Mouse (Mus musculus) forebrain, embryonic 14.5 days (tissue): Measurements from ENCODE around the gene Il1rn. TPM values are rescaled to one million over a fixed set of nuclear protein-coding genes. Genes with fewer than 3 reads are reported as not detected.

Experiments used
- ATAC-seq: fragments of 200-750 bp; cut with Nextera tagmentation; 2 replicates; pipeline ENCODE4 v1.8.0; 2017; ENCODE audit warnings: mild to moderate bottlenecking, moderate library complexity
- DNase-seq: peaks from one replicate; pipeline ENCODE4 v3.0.0-alpha.2; 2015; ENCODE audit warnings: low spot score
- H3K27ac ChIP-seq: fragments of 300-500 bp; sonication (generic); 2 replicates; pipeline ENCODE4 v1.5.1; 2014; ENCODE audit warnings: low read depth, mild to moderate bottlenecking, control low read depth, low read length, moderate library complexity
- H3K27me3 ChIP-seq: fragments of 300-500 bp; sonication (generic); replicated peaks from 2 replicates; pipeline ENCODE4 v1.6.1; 2014; ENCODE audit warnings: low read length, control low read depth, mixed read lengths; ENCODE audit not compliant: control insufficient read depth, insufficient read depth
- H3K36me3 ChIP-seq: fragments of 300-500 bp; sonication (generic); 2 replicates; pipeline ENCODE4 v1.6.1; 2014; ENCODE audit warnings: low read length, control low read depth; ENCODE audit not compliant: control insufficient read depth, insufficient read depth
- H3K4me1 ChIP-seq: fragments of 300-500 bp; sonication (generic); 2 replicates; pipeline ENCODE4 v1.6.1; 2014; ENCODE audit warnings: antibody characterized with exemption, low read length, control low read depth; ENCODE audit not compliant: control insufficient read depth, insufficient read depth
- H3K4me2 ChIP-seq: fragments of 300-500 bp; sonication (generic); 2 replicates; pipeline ENCODE4 v1.6.1; 2014; ENCODE audit warnings: mild to moderate bottlenecking, control low read depth, low read length
- H3K4me3 ChIP-seq: fragments of 300-500 bp; sonication (generic); 2 replicates; pipeline ENCODE4 v1.5.1; 2014; ENCODE audit warnings: low read depth, low read length, control low read depth
- H3K9ac ChIP-seq: fragments of 300-500 bp; sonication (generic); 2 replicates; pipeline ENCODE4 v1.6.1; 2014; ENCODE audit warnings: mild to moderate bottlenecking, low read length, control low read depth, moderate library complexity
- H3K9me3 ChIP-seq: fragments of 300-500 bp; sonication (generic); replicated peaks from 2 replicates; pipeline ENCODE4 v1.6.1; 2016; ENCODE audit warnings: low read length, control low read depth, mixed read lengths; ENCODE audit not compliant: control insufficient read depth
- WGBS: fragments of 180-500 bp; shearing (Covaris S2); extraction: QIAGEN DNeasy Blood & Tissue Kit; methylation state at CpG from one replicate; pipeline ENCODE4 v1.1.7; 2014; 5-methylcytosine and 5-hydroxymethylcytosine counted together
- polyA plus RNA-seq: library from polyadenylated mRNA; unstranded; fragments of >200 nt; fragmentation: Nextera tagmentation; extraction: Ambion mirVana; gene quantifications from 2 replicates; pipeline ENCODE4 v1.2.1, GENCODE M21; 2014

The Il1rn gene
- 0.09 TPM in 1 of 2 replicates, not detected in the other for polyA plus RNA-seq

- ATAC-seq, result no peak
- Histone ChIP-seq H3K9ac (no peak within 1 kb of the TSS), H3K27ac (no peak within 1 kb of the TSS), H3K4me2 (no peak within 1 kb of the TSS), H3K36me3 (no peaks in the 10 kb centered on the region), H3K9me3 (no peaks in the 10 kb centered on the region), H3K4me1 (no peaks in the 10 kb centered on the region), H3K27me3 (no peaks in the 10 kb centered on the region), H3K4me3 (no peak within 1 kb of the TSS)
- no peak for DNase-seq
- 90% methylated on average over 2 of the region's 2 CpGs for WGBS
Observed at GRCm38 (mm10) chr2:24336545-24336944, at the start of gene Il1rn. Il1rn (plus strand) TSS chr2:24336853.

DNA sequence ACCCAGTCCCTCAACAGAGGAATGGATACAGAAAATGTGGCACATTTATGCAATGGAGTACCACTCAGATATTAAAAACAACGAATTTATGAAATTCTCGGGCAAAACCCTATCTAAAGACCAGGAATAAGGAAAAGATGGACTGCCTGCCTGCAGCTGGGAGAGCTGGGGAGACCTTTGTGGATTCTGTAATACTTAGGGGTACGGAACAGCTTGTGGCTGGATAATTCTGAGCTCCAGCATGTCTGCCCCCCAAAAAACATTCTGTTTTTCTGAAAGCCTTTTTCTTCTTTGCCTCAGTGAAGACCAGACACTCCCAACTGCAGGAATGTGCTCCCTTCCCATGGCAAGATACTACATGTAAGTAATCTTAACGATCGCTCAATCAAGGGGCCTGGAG lies 45.8 kb upstream of the Il1rn start, which contains the start of gene Il1f10:
TSS of gene Il1f10 (plus strand) at position 301 of the 400 bp plus-strand sequence.
- DNase-seq, result no peak
- H3K27ac ChIP-seq, result no peak within 1 kb of the TSS
- H3K4me1 ChIP-seq, result no peaks in the 10 kb centered on the region
- no peaks in the 10 kb centered on the region for H3K9me3 ChIP-seq
- no peaks in the 10 kb centered on the region for H3K36me3 ChIP-seq
- no peak within 1 kb of the TSS for H3K4me3 ChIP-seq
- H3K4me2 ChIP-seq, result no peak within 1 kb of the TSS
- H3K9ac ChIP-seq, result no peak within 1 kb of the TSS
- 84% methylated on average over 5 of the region's 5 CpGs for WGBS
- no peak for ATAC-seq
- no peaks in the 10 kb centered on the region for H3K27me3 ChIP-seq

- Histone ChIP-seq H3K4me2 (no peak overlapping the region), H3K27me3 (no peaks in the 10 kb centered on the region), H3K27ac (no peak overlapping the region), H3K9ac (no peak overlapping the region), H3K9me3 (no peaks in the 10 kb centered on the region), H3K4me1 (no peaks in the 10 kb centered on the region), H3K36me3 (no peaks in the 10 kb centered on the region), H3K4me3 (no peak overlapping the region)
- no peak for DNase-seq
- WGBS, result 50% methylated on average over 1 of the region's 1 CpGs
- ATAC-seq, result no peak
Observed at GRCm38 (mm10) chr2:24294616-24295015, 42.0 kb upstream of the Il1rn start.

DNA sequence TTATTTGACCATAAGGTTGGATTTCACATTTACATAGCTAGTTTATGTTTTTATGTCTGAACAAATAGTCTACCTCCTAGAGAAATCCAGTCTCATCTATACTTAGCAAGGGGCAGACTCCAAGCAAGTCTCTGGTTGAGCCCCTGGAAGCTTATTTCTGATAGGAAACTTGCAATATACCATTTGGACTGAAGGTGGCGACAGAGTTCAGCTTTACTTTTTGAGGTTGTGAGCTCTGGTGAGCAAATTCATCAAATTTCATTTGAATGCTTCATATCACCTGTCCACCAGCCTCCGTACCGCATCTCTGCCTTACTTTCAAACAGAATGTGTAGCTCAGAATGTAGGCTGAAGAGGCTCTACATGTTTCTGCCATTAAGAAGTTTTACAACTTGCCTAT lies 39.8 kb upstream of the Il1rn start:
- Histone ChIP-seq H3K27ac (no peak overlapping the region), H3K4me2 (no peak overlapping the region), H3K9ac (no peak overlapping the region), H3K4me3 (no peak overlapping the region), H3K4me1 (no peaks in the 10 kb centered on the region), H3K36me3 (no peaks in the 10 kb centered on the region), H3K9me3 (no peaks in the 10 kb centered on the region), H3K27me3 (no peaks in the 10 kb centered on the region)
- WGBS, result 9% methylated on average over 3 of the region's 3 CpGs
- ATAC-seq, result no peak
- DNase-seq, result peak; percentile 82

DNA sequence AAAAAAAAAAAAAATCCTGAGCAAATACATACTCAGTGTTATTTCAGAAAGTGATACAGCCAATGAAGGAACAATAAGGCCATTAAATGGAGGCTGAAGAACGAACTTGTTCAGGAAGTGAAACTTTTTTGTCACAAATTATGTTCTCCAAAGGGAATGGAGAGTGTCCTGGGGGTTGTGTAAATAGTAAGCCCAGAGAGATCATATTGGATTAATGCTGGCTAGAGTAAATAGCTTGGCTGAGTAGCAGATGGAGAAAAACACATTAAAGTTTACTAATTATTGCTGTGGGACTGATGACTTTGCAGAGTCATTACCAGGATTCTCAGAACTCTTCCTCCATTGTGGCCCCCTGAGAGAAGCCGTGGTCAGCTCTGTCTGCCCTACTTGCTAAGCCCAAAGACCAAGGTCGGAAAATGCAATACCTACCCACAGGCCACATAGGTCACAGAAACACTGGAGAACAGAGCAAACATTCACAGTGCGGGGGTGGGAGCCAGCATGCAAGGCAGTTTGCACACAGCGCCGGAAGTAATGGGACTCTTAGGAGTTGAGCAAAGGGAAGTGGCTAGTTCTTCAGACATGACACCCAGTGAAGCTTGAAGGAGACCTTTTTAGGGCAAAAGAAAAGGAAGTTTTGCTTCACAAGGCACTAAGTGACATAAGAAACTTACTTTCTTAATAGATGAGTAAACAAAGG lies 25.2 kb upstream of the Il1rn start:
- no peaks in the 10 kb centered on the region for H3K27me3 ChIP-seq
- H3K4me3 ChIP-seq, result no peak overlapping the region
- WGBS, result 88% methylated on average over 6 of the region's 6 CpGs

DNA sequence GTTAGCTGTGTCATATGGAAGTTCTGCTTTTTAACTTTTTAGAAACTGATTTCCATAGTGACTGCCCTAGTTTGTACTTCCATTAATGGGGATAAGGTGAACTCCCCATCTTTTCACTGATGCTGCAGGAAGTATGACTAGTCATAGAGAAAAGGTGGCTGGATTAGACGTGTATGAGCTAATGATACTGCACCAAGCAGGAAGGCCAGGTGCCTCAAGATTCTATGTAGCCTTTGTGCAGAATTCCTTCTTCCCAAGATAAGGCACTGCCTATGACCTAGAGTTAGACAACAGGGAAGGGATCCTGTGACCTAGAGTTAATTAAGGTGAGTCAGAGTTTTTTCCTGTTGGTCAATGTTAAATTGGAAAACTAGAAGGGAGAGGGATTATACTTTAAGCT lies 19.7 kb upstream of the Il1rn start:
- WGBS, result 88% methylated on average over 1 of the region's 1 CpGs
- ATAC-seq, result no peak
- Histone ChIP-seq H3K4me1 (no peaks in the 10 kb centered on the region), H3K4me3 (no peak overlapping the region), H3K9ac (no peak overlapping the region), H3K4me2 (no peak overlapping the region), H3K36me3 (no peaks in the 10 kb centered on the region), H3K27me3 (no peaks in the 10 kb centered on the region), H3K27ac (no peak overlapping the region), H3K9me3 (no peaks in the 10 kb centered on the region)
- DNase-seq, result no peak

More for the DNA sequence above, 25.2 kb upstream of the Il1rn start:
- DNase-seq (no peak), ATAC-seq (no peak)
- H3K36me3 ChIP-seq, result no peaks in the 10 kb centered on the region
- no peak overlapping the region for H3K4me2 ChIP-seq
- H3K4me1 ChIP-seq, result no peaks in the 10 kb centered on the region
- no peak overlapping the region for H3K27ac ChIP-seq
- H3K9me3 ChIP-seq, result no peaks in the 10 kb centered on the region
- no peak overlapping the region for H3K9ac ChIP-seq

GRCm38 (mm10) chr2:24317919-24318598 lies 18.6 kb upstream of the Il1rn start:
- Histone ChIP-seq H3K27me3 (no peaks in the 10 kb centered on the region), H3K36me3 (no peaks in the 10 kb centered on the region), H3K9ac (no peak overlapping the region), H3K27ac (no peak overlapping the region), H3K4me1 (no peaks in the 10 kb centered on the region), H3K4me3 (no peak overlapping the region), H3K4me2 (no peak overlapping the region), H3K9me3 (no peaks in the 10 kb centered on the region)
- no peak for DNase-seq
- no peak for ATAC-seq
- WGBS, result 89% methylated on average over 4 of the region's 4 CpGs

- Histone ChIP-seq H3K9me3 (no peaks in the 10 kb centered on the region), H3K9ac (no peak overlapping the region), H3K27ac (no peak overlapping the region), H3K4me3 (no peak overlapping the region), H3K36me3 (no peaks in the 10 kb centered on the region), H3K27me3 (no peaks in the 10 kb centered on the region), H3K4me1 (no peaks in the 10 kb centered on the region), H3K4me2 (no peak overlapping the region)
- WGBS, result 75% methylated on average over 3 of the region's 3 CpGs
- no peak for DNase-seq
- ATAC-seq, result no peak
Observed at GRCm38 (mm10) chr2:24335333-24335732, 1.3 kb upstream of the Il1rn start.

DNA sequence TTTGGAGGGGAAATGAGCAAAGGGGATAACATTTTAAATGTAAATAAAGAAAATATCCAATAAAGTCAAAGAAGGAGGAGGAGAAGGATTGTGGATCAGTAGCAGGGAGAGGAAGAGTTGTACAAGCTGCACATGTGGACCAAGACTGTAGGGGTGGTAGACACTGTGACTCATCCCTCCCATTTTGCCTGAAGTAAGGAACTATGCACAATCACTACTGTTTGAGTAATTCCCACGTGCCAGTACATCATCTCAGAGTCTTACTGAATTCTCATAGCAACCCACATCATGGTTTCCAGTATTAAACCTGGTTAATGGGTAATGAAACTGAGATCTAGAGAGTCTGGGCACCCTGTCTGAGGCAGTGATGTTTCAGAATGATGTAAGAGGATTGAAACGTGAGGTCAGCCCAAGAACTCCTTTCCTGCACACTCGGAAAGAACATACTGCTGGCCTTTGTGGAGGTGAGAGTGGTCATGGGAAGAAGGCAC lies 4.8 kb downstream of the Il1rn start:
- DNase-seq (no peak), ATAC-seq (no peak)
- H3K4me3 ChIP-seq, result no peak overlapping the region
- no peaks in the 10 kb centered on the region for H3K36me3 ChIP-seq
- WGBS, result 64% methylated on average over 3 of the region's 3 CpGs
- H3K4me2 ChIP-seq, result no peak overlapping the region
- H3K9ac ChIP-seq, result no peak overlapping the region
- H3K9me3 ChIP-seq, result no peaks in the 10 kb centered on the region
- H3K27ac ChIP-seq, result no peak overlapping the region
- H3K4me1 ChIP-seq, result no peaks in the 10 kb centered on the region
- no peaks in the 10 kb centered on the region for H3K27me3 ChIP-seq
